Mouse (Mus musculus) intestine, embryonic 15.5 days (tissue): ENCODE results near the gene Flcn. TPM values are rescaled to one million over a fixed set of nuclear protein-coding genes. Genes with fewer than 3 reads are reported as not detected.

Experiments
- ATAC-seq: fragments of 200-750 bp; cut with Nextera tagmentation; 2 replicates; pipeline ENCODE4 v1.8.0; 2017; ENCODE audit warnings: moderate TSS enrichment, moderate library complexity
- H3K27ac ChIP-seq: fragments of 300-500 bp; sonication (generic); 2 replicates; pipeline ENCODE4 v1.5.1; 2015; ENCODE audit warnings: mild to moderate bottlenecking, inconsistent platforms
- H3K27me3 ChIP-seq: fragments of 300-500 bp; sonication (generic); replicated peaks from 2 replicates; pipeline ENCODE4 v1.6.1; 2015; ENCODE audit warnings: inconsistent platforms
- H3K36me3 ChIP-seq: fragments of 300-500 bp; sonication (generic); 2 replicates; pipeline ENCODE4 v1.6.1; 2015; ENCODE audit warnings: inconsistent platforms
- H3K4me1 ChIP-seq: fragments of 300-500 bp; sonication (generic); replicated peaks from 2 replicates; pipeline ENCODE4 v1.6.1; 2015; ENCODE audit warnings: inconsistent platforms
- H3K4me2 ChIP-seq: fragments of 300-500 bp; sonication (generic); replicated peaks from 2 replicates; pipeline ENCODE4 v1.6.1; 2015; ENCODE audit warnings: mild to moderate bottlenecking, inconsistent platforms
- H3K4me3 ChIP-seq: fragments of 300-500 bp; sonication (generic); replicated peaks from 2 replicates; pipeline ENCODE4 v1.5.1; 2015; ENCODE audit warnings: inconsistent platforms
- H3K9ac ChIP-seq: fragments of 300-500 bp; sonication (generic); 2 replicates; pipeline ENCODE4 v1.6.1; 2015; ENCODE audit warnings: inconsistent platforms
- H3K9me3 ChIP-seq: fragments of 300-500 bp; sonication (generic); 2 replicates; pipeline ENCODE4 v1.6.1; 2016; ENCODE audit warnings: inconsistent platforms
- WGBS: fragments of 180-500 bp; shearing (Covaris S2); methylation state at CpG from one replicate; pipeline ENCODE4 v1.1.7; 2015; 5-methylcytosine and 5-hydroxymethylcytosine counted together
- polyA plus RNA-seq: library from polyadenylated mRNA; unstranded; fragments of >200 nt; fragmentation: Nextera tagmentation; extraction: Ambion mirVana; gene quantifications from 2 replicates; pipeline ENCODE4 v1.2.1, GENCODE M21; 2015

The Flcn gene
- polyA plus RNA-seq, 1 experiment from 2014 or later: 35.9 TPM

DNA sequence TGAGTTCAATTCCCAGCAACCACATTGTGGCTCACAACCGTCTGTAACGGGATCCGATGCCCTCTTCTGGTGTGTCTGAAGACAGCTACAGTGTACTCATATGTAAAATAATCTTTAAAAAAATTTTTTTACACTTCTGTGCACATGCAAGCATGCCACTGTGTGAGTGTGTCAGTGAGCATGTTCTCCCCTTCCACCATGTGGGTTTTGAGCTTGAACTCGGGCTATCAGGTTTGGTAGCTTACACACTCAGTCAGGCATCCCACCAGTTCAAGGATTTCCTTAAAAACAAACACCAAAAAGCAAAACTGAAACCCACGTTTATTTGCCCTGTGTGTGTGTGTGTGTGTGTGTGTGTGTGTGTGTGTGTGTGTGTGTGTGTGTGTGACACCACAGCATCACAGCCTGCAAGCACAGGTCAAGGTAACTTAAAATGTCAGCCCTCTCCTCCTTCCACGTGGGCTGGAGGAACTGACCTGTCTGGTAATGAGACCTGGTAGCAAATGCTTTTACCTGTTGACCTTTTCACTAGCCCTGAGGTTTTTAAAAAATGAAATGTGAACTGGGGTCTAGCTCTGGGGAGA lies 5.8 kb upstream of the Flcn start:
- 87% methylated on average over 6 of the region's 6 CpGs for WGBS
- Histone ChIP-seq H3K4me1 (0 out of 2 replicates have a peak, but pooled peaks cover 2% of the 10 kb centered on the region), H3K27ac (no peak overlapping the region), H3K4me2 (no peak overlapping the region), H3K27me3 (no peaks in the 10 kb centered on the region), H3K9me3 (no peaks in the 10 kb centered on the region), H3K4me3 (no peak overlapping the region), H3K36me3 (peaks cover 33% of the 10 kb centered on the region), H3K9ac (no peak overlapping the region)
- no peak for ATAC-seq

DNA sequence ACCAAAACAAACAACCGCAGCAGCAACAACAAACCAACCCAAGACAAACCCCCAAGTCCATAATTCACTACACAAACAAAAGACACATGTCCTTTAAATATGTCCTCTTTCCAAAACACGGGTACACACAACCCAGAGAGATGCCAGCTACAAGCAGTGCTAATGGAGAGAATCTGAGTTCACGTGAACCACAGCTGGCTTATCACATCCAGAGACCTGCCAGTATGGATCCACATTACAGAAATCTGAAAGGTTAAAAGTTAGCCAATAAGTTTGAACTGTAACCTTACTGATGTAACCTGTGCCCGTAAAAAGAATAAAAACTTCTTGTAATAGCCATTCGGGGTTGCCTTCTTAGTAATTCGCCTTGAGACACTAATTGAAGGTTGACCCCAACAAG lies 5.1 kb upstream of the Flcn start:
- ATAC-seq: no peak

DNA sequence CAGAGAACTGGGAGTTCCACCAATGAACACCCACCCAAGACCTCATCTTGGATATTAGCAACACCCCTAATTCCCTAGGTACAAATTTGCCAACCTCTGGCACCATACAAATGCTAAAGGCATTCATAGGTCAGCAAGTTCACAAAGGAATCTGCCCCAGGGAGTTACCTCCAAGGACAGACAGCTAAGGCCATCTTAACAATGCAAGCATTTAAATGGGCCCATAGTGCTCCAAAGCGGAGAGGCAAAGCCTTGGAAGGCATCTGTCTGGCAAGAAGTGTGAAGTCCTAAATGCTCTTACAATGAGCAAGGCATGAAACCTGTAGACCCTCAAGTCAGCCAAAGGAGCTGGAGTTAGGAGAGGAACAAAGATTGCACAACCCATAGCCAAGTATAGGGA lies 4.5 kb upstream of the Flcn start:
- no peaks in the 10 kb centered on the region for H3K27me3 ChIP-seq
- H3K9me3 ChIP-seq: no peaks in the 10 kb centered on the region
- H3K4me1 ChIP-seq: 0 out of 2 replicates have a peak, but pooled peaks cover 2% of the 10 kb centered on the region
- H3K9ac ChIP-seq: no peak overlapping the region
- 95% methylated on average over 1 of the region's 1 CpGs for WGBS
- no peak overlapping the region for H3K4me2 ChIP-seq
- 0 out of 2 replicates have a peak, but pooled peaks cover 23% of the 10 kb centered on the region for H3K36me3 ChIP-seq
- no peak overlapping the region for H3K27ac ChIP-seq
- no peak overlapping the region for H3K4me3 ChIP-seq
- no peak for ATAC-seq

More for the DNA sequence above, 5.1 kb upstream of the Flcn start:
- no peak overlapping the region for H3K27ac ChIP-seq
- peaks cover 27% of the 10 kb centered on the region for H3K36me3 ChIP-seq
- 78% methylated on average over 6 of the region's 6 CpGs for WGBS
- no peak overlapping the region for H3K4me2 ChIP-seq
- 0 out of 2 replicates have a peak, but pooled peaks cover 2% of the 10 kb centered on the region for H3K4me1 ChIP-seq
- no peaks in the 10 kb centered on the region for H3K27me3 ChIP-seq
- H3K4me3 ChIP-seq: no peak overlapping the region
- H3K9ac ChIP-seq: no peak overlapping the region
- H3K9me3 ChIP-seq: no peaks in the 10 kb centered on the region

DNA sequence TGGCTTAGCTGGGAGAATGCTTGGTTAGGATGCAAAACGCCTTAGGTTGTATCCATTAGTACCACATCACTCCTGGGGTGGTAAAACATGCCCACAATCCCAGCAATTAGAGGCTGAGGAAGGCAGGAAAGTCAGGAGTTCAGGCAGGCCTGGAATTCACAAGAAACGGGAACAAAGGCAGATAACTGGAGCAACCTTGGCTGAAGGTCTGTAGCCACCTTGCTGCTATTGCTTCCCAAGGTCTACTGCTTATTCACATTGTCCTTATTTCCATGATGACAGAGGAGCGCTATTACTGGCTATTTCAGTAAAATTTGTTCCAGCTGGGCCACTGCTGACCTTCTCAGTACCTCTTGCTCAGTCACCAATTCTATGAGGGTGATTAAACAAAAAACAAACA lies 3.5 kb upstream of the Flcn start:
- Histone ChIP-seq H3K4me1 (peaks cover 11% of the 10 kb centered on the region), H3K27ac (no peak overlapping the region), H3K36me3 (0 out of 2 replicates have a peak, but pooled peaks cover 13% of the 10 kb centered on the region), H3K27me3 (no peaks in the 10 kb centered on the region), H3K4me2 (no peak overlapping the region), H3K9ac (no peak overlapping the region), H3K4me3 (no peak overlapping the region), H3K9me3 (no peaks in the 10 kb centered on the region)
- ATAC-seq: no peak
- 52% methylated on average over 3 of the region's 3 CpGs for WGBS

DNA sequence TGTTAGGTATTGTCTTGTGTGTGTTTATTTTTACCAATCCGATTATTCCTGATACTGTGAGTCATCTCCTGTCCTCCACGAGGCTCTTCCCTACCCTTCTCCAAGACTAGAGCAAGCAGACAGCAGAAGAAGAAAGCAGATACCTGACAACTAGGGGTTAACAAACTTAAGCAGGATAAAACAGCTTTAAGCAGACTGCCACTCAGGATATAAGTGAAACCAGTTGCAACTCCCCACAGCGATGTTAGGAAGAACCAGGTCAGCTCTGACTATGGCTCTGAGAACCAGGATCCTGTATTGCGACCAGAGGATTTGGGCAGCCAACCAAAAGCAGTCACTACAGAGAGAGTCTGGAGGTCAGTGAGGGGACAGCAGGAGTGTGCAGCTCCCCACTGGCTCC lies 1.4 kb upstream of the Flcn start:
- H3K9me3 ChIP-seq: no peaks in the 10 kb centered on the region
- H3K9ac ChIP-seq: no peak overlapping the region
- no peaks in the 10 kb centered on the region for H3K27me3 ChIP-seq
- H3K4me1 ChIP-seq: peaks cover 11% of the 10 kb centered on the region
- 0 out of 2 replicates have a peak, but pooled peaks cover 2% of the 10 kb centered on the region for H3K36me3 ChIP-seq
- H3K4me2 ChIP-seq: peak overlapping the region; percentile 14; the same call in 1 of the 2 replicates
- H3K27ac ChIP-seq: no peak overlapping the region
- ATAC-seq: no peak
- 51% methylated on average over 4 of the region's 4 CpGs for WGBS
- H3K4me3 ChIP-seq: no peak overlapping the region

DNA sequence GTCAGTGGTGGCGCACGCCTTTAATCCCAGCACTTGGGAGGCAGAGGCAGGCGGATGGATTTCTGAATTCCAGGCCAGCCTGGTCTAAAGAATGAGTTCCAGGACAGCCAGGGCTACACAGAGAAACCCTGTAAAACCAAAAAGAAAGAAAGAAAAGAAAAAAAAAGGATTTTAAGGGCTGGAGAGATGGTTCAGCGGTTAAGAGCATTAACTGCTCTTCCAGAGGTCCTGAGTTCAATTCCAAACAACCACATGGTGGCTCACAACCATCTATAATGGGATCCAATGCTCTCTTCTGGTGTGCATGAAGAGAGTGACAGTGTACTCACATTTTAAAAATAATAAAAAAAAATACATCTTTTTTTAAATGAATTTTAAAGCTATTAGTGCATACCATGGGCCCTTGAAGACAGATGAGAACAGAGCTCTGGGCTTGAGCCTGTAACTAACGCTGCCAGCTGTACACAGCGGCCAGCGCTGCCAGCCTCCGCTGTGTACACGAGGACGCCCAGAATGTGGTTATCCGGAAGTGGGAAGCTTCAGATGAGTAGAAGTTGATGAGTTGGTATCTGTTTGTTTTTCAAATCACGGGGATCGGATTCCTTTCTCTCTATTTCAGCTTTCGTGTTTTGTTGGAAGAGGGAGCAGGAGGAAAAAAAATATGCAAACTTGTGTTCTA lies 803 bp upstream of the Flcn start:
- ATAC-seq: no peak
- Histone ChIP-seq H3K27ac (peak overlapping the region; percentile 96; the same call in 1 of the 2 replicates), H3K4me2 (peak overlapping the region; percentile 67), H3K4me3 (peak overlapping the region; percentile 70), H3K36me3 (peaks cover 5% of the 10 kb centered on the region), H3K4me1 (peaks cover 11% of the 10 kb centered on the region), H3K9me3 (no peaks in the 10 kb centered on the region), H3K27me3 (no peaks in the 10 kb centered on the region), H3K9ac (peak overlapping the region; percentile 94; the same call in 1 of the 2 replicates)
- 55% methylated on average over 14 of the region's 14 CpGs for WGBS

DNA sequence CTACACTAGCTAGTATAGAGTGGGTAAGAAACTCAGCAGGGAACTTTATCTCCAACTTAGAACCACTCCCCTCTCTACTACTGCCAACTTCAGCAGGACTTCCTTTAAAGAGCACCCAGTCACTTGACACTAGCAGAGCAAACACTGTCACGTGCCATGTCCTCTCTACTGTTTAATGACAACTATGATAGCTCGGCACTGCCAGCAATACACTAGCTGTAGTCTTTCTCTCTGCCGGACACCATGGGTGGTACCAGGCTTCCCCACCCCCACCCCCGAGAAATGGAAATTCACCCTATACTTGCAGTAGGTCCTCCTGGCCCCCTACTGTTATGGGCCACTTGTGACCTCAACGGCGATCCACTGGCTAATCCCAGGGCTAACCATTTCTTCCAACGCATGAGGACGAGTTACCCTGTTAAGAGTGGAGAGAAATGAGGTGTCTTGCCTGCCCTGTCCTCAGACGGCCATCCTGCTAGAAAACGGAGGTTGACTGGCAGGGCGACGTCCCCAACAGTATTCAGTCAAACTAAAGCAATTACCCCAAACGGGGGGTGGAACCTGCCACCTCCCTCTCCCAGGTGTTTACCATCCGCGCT lies 646 bp downstream of the Flcn start:
- 0% methylated on average over 15 of the region's 15 CpGs for WGBS

DNA sequence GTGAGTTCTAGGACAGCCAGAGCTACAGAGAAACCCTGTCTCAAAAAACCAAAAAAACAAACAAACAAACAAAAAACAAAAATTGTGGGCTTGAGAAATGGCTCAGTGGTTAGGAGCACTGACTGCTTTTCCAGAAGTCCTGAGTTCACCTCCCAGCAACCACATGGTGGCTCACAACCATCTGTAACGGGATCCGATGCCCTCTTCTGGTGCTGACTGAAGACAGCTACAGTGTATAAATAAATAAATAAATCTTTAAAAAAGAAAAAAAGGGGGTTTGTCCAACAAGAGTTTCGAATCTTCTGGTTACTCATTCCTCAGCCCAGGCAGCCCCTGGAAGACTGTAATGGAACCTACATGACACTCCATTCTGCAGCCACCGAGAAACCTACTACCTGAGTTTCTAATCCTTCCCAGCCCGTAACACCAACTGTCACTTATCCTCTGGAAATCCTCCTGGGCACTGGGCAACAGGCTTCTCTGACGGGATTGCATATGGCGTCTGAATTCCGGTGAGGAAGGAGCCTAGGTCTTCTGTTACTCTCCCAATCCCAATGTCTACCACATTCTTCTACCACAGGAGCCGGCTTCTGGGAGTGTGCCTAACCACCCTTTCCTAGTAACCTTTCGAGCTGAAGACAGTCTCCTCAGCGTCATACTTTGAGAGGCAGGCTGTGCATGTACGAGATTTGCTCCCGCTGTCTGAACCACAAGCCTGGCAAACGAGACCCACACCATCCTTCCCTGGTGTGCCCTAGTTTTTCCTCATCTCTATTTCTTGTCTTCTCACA lies 1.5 kb downstream of the Flcn start:
- no peaks in the 10 kb centered on the region for H3K9me3 ChIP-seq
- H3K4me1 ChIP-seq: peaks cover 11% of the 10 kb centered on the region
- H3K27me3 ChIP-seq: no peaks in the 10 kb centered on the region
- no peak for ATAC-seq
- peak overlapping the region; percentile 67 for H3K4me2 ChIP-seq
- WGBS: 65% methylated on average over 14 of the region's 14 CpGs
- H3K36me3 ChIP-seq: peaks cover 14% of the 10 kb centered on the region
- 0 out of 2 replicates have a peak overlapping the region, but pooled peaks have one; percentile 96 for H3K27ac ChIP-seq
- H3K4me3 ChIP-seq: peak overlapping the region; percentile 70
- H3K9ac ChIP-seq: peak overlapping the region; percentile 94; the same call in 1 of the 2 replicates

More for the DNA sequence above, 646 bp downstream of the Flcn start:
- H3K27me3 ChIP-seq: no peaks in the 10 kb centered on the region
- peak; percentile 59 for ATAC-seq
- H3K9ac ChIP-seq: peak overlapping the region; percentile 94
- peak overlapping the region; percentile 67 for H3K4me2 ChIP-seq
- H3K4me1 ChIP-seq: peaks cover 11% of the 10 kb centered on the region
- H3K4me3 ChIP-seq: peak overlapping the region; percentile 70
- H3K36me3 ChIP-seq: peaks cover 11% of the 10 kb centered on the region
- peak overlapping the region; percentile 96 for H3K27ac ChIP-seq
- no peaks in the 10 kb centered on the region for H3K9me3 ChIP-seq

DNA sequence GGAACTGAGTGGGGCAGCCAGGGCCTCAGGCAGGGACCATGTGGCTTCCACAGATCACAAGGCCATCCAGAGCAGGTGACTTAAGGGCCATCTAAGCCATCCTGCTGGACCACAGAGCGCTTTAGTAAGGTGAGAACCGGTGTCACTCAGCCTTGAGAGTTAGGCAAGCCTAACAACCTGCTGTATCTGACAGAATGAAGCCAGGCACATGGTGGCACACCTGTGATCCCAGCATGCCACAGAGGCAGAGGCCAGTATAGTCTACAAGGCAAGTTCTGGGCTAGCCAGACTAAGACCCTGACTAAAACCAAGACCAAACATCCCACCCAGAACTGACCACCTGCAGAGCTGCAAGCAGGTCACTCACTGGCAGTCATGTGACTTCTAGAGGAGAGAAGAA lies 4.2 kb downstream of the Flcn start:
- peaks cover 36% of the 10 kb centered on the region for H3K36me3 ChIP-seq
- no peak overlapping the region for H3K4me2 ChIP-seq
- no peaks in the 10 kb centered on the region for H3K27me3 ChIP-seq
- H3K9me3 ChIP-seq: no peaks in the 10 kb centered on the region
- H3K9ac ChIP-seq: no peak overlapping the region
- H3K4me3 ChIP-seq: no peak overlapping the region
- no peak overlapping the region for H3K27ac ChIP-seq
- WGBS: 95% methylated on average over 2 of the region's 2 CpGs
- peaks cover 9% of the 10 kb centered on the region for H3K4me1 ChIP-seq
- no peak for ATAC-seq

DNA sequence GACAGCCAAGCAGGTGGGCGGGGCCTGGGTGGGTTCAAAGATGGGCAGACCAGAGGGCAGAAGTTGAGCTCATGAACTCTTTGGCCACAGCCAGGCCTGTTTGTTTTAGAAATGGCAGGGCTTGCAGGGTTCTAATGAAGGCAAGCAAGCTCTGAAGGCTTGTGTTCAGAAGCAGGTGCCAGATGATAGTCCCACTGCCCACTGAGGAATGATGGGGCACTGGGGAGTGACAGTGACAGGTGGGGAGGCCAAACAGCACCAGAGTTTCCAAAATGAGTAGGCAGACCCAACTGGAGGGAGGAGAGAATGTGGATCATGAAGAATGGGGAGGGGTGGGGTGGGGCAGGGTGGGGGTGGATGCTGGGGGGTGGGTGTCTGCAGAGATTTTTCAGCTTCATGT lies 4.6 kb downstream of the Flcn start:
- H3K27me3 ChIP-seq: no peaks in the 10 kb centered on the region
- H3K9ac ChIP-seq: no peak overlapping the region
- no peak for ATAC-seq
- no peaks in the 10 kb centered on the region for H3K9me3 ChIP-seq
- no peak overlapping the region for H3K4me3 ChIP-seq
- H3K4me2 ChIP-seq: no peak overlapping the region
- H3K4me1 ChIP-seq: peaks cover 9% of the 10 kb centered on the region
- 100% methylated on average over 1 of the region's 1 CpGs for WGBS
- peaks cover 37% of the 10 kb centered on the region for H3K36me3 ChIP-seq
- no peak overlapping the region for H3K27ac ChIP-seq

DNA sequence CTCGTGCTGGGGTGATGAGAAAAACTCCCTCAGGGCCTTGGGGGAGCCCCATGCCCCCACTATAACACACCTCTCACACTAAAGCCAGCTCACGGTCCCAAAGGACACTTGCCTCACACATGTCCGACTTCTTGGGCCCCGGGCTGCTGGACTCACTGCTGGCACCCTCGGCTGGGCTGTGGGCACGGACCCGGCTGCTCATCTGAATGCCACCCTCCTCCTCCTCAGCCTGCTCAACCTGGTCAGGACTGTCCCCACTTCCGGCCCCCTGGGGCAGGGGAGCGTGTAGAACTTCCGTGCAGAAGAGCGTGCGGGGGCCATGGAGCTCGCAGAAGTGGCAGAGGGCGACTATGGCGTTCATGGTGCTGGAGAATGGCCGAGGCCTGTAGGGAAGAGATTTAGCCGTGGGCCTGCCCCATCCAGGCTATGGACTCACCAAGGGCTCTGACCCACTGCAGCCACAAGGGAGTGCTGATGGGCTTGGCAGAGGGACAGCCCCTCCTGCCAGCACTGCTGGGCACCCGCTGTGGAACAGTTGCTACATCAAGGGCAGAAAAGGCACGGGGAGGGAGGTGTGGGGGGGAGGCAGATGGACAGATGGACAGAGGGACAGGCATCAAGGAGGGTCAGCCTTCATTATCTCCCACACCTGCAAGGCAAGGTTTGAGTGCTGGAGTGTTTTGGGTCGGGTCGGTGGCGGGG lies 5.3 kb downstream of the Flcn start:
- peaks cover 38% of the 10 kb centered on the region for H3K36me3 ChIP-seq
- H3K4me1 ChIP-seq: peaks cover 9% of the 10 kb centered on the region
- H3K27me3 ChIP-seq: no peaks in the 10 kb centered on the region
- no peak overlapping the region for H3K27ac ChIP-seq
- H3K9me3 ChIP-seq: no peaks in the 10 kb centered on the region
- 92% methylated on average over 22 of the region's 22 CpGs for WGBS
- H3K4me2 ChIP-seq: no peak overlapping the region
- no peak for ATAC-seq
- H3K4me3 ChIP-seq: no peak overlapping the region
- no peak overlapping the region for H3K9ac ChIP-seq
